Mouse (Mus musculus) spleen, postnatal 36 days (tissue): ENCODE measurements around the gene Nfe2l2.

ENCODE experiments used
- DNase-seq, 2 experiments: peaks; one replicate each; pipeline ENCODE4 v3.0.0; 2022; ENCODE audit warnings: low spot score in 2 of 2, mixed read lengths in 1 of 2

Gene Nfe2l2

GRCm38 (mm10) chr2:75685458-75685861 lies 19.0 kb downstream of the Nfe2l2 start:
- DNase-seq = no peak

DNA sequence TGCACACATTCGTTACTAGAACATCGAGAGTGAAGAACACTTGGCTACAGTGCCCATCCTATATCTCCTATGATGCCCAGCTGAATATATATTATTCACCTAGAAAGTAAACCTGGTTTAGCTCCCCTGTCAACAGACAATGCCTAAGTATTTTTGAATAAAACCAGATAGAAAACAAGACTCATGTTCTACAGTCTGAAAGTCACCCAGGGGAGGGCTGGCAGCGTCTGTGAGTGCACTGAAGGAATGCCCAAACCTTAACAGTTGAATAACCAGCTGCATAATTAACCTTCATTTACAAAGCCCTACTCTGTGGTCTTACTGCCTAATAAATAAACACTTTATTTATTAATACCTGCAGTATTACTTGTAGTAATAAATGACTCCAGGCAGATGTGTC lies 19.9 kb downstream of the Nfe2l2 start:
- no peak for DNase-seq

GRCm38 (mm10) chr2:75682978-75683709 lies 21.3 kb downstream of the Nfe2l2 start:
- DNase-seq = peak; percentile 88 to 91

DNA sequence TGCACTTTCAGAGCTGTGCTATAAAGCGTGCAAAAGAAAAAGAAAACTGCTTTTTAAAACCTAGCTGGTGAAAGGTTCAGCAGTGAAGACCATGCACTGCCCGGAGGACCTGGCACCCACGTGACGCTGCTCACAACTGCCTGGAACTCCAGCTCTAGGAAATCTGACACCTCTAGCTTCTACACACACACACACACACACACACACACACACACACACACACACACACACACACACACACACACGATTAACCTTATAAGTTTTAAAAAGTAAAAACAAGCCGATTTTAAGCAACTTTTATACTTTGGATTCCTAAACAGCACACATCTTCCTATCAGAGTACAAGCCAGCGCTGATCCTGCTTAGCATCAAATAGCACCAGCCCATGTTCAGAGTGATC lies 23.0 kb downstream of the Nfe2l2 start:
- no peak for DNase-seq

DNA sequence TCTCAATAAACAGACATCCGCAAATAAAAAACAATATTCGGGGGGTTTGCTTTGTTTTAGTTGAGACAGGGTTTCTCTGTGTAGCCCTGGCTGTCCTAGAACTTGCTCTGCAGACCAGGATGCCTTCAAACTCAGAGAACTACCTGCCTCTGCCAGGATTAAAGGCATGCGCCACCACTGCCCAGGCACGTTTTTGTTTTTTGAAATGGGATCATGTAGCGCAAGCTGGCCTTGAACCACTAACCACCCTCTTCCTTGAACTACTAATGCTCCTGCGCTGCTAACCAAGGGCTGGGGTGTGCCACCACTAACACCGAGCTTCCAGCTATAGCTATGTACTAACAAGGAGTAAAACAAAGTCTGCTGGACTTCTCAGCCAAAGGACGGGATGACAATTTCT lies 24.5 kb downstream of the Nfe2l2 start:
- DNase-seq = no peak

GRCm38 (mm10) chr2:75676567-75676966 lies 27.9 kb downstream of the Nfe2l2 start:
- DNase-seq = no peak

GRCm38 (mm10) chr2:75672561-75672960 lies 31.9 kb downstream of the Nfe2l2 start:
- no peak for DNase-seq

DNA sequence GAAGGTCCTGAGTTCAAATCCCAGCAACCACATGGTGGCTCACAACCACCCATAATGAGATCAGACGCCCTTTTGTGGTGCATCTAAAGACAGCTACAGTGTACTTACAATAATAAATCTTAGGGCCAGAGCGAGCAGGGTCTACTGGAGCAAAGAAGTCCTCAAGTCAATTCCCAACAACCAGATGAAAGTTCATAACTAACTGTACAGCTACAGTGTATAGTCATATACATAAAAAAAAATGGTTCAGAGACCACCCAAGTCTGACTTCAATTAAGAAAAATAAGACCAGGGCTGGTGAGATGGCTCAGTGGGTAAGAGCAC lies 33.1 kb downstream of the Nfe2l2 start:
- no peak for DNase-seq

DNA sequence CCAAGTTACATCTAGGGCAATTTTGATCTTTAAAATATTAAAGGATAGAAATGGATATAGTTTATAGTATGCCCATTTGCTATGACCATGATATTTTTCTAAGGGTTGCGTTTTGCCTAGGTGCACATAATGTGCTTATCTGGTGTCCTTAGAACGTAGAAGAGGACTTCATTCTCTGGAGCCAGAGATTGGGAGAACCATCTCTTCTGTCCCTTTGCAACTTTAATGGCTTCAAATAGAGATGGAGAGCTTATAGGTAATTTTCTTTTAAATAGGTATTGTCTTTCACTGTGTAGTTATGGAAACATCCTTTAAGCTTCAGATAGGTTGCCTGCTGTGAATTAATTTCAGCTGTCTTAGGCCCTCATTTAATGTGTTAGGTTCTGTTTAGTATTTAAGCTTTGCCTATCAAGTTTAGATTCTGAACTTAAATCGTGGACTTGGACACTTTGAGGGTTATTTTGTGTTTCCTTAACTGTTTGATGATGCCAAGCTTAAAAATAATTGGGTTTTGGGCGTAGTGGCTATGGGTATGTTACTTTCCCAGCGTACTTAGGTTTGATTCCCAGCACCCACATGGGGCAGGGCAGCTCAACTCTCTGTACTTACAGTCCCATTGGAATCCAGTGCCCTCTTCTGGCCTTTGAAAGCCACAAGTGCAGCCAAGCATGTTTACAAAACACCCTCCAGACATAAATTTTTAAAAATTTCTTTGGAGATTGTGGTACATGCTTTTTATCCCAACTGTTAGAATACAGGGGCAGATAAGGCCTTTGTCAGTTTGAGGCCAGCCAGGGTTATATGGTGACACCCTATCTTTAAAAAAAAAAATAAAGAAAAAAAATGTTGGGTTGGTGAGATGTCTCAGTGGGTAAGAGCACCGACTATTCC lies 33.8 kb downstream of the Nfe2l2 start:
- no peak for DNase-seq

GRCm38 (mm10) chr2:75669491-75670445 lies 34.7 kb downstream of the Nfe2l2 start:
- no peak for DNase-seq

DNA sequence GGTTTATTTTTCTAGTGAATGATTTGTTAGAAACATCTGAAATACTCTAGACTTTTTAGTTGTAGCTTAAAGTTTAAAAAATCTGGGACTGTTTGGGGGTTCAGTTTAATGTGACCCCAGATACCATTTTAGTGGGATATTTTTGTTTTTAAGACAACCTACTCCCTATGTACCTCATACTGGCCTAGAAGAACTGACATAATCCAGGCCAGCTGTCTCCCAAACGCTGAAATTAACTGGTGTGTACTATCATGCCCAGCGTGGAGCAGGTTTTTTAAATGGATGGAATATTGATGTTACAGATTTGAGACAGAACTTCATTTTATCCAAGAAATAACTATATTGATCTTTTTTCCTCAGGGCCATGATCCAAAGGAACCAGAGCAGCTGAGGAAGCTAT lies 43.3 kb downstream of the Nfe2l2 start:
- DNase-seq = no peak

DNA sequence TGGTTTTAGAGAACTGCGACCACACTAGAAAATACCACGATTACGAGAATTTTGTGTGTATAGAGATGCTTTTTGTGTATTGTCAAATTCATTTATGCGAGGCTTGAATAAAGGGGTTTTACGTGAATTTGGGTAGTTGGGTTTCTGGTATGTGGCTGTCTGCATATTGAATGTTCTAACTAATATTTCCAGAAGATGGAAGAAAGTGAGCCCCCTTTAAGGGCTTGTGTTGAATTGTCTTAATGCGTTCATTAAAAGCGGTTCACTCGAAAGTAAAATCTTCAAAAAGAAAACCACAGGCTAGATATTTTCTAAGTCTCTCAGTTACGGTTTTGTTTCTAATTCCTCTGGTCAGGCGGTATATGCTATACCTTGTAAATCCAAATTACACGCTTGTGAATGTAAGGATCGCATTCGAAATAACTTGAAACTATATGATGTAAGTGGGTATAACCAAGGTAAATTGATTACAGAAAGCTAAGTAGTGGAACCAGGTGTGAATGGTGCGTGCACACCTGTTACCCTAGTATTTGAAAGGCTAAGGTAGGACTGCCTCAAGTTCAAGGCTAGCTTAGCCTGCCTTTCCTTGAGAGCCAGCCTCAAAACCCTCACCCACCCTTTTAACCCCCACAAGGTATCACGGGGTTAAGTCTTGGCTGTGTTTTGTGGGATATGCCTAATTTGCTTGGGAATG lies 44.0 kb downstream of the Nfe2l2 start:
- no peak for DNase-seq

DNA sequence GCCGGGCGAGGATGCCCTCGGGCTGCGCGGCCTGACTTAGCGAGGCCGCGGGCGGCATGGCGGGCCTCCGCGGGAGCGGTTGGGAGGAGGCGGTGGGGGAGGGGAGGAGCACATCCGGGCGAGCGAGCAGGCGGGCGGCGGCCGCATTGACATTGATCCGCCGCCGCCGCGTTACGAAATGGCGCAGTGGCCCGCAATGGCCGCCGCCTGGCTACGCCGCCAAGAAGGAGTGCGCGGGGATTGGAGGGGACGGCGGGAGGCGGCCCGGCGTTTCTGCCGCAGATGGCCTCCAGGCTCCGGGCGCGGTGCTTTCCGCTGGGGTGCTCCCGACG lies 44.8 kb downstream of the Nfe2l2 start:
- DNase-seq = peak; percentile 88 to 89

- peak; percentile 99 for DNase-seq
Observed at GRCm38 (mm10) chr2:75658727-75659628, 45.5 kb downstream of the Nfe2l2 start, which contains the start of gene Hnrnpa3. Gene Hnrnpa3 (plus strand): TSS chr2:75659261.

DNA sequence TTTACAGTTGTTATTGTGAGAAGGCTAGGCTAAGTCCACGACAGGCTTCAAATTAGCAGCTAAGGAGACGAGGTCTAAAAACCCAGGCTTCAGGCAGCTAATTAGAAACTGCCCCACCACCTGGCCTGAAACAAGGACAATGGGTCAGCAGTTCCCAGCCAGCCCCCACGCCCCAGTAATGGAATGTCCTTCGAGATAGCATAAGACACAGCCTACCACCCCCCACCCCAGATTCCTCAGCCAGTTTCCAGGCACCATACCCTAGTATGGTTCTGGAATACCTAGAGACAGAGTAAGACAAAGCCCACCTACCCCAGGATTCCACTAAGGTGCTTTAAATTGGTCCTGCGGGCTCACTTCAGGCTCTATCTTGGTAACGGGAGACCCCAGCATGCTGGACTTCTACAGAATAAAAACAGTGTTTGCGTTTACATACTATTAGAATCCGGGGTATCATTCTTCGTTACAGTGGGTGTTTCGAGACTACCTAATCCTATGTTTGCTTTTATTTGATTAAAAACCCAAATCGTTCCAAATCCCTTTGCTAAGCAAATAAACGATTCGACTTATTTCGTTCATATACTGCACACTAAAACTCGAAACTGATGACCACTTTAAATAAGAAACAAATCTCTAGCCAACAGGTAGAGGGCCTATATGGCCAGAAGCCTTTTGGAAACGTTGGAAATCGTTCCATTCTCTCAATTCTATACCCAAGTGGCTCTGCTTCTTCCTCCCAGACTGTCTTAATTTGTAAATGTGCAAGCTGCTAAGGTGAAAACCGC lies 46.3 kb downstream of the Nfe2l2 start:
- no peak for DNase-seq

GRCm38 (mm10) chr2:75656924-75657323 lies 47.5 kb downstream of the Nfe2l2 start:
- DNase-seq = no peak

DNA sequence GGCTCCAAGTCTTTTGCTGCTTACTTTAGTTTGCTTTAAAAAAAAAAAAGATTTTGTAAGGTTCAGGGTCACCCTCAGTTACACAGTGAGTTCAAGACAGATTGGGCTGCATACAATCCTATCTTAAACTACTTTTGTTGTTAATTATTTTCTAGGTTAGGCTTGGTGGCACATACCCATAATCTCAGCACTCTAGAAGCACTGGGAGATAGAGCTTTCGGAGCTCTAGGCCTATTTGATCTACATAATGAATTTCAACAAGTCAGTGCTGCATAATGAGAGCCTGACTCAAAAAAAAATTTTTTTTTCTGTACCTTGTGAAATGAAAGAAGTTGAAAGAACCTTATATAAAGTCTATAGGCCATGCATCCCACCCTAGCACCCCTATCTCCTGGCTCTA lies 49.8 kb downstream of the Nfe2l2 start:
- no peak for DNase-seq

DNA sequence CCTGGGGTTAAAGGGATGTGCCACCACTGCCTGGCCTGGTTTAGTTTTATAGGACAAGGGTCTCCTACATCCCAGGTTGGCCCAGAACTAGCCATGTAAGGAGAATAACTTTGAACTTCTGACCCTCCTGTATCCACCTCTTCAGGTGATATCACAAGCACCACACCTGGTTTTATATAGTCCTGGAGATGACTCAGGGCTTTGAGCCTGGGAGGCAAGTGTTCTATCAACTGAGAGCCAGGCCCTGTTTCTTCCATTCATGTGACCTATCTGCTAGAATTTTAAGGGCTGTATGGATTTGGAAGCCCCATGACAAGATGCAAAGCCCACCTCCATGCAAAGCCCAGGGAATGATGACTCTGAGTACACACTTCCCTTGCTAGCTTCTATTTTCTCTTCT lies 51.3 kb downstream of the Nfe2l2 start:
- no peak for DNase-seq

DNA sequence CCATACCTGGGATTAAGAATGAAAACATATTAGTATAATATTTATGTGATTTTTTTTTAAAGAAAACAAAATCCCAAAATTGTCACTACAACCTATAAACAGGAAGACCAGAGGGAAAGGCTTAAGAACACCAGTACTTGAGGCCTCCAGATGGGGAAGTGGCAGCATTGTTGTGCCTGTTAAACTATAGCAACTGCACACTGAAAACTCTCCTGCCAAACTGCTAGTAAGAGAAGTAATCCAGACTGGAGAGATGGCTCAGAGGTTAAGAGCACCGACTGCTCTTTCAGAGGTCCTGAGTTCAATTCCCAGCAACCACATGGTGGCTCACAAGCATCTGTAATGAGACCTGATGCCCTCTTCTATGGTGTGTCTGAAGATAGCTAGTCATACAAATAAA lies 54.0 kb downstream of the Nfe2l2 start:
- DNase-seq = no peak

- DNase-seq = no peak
Observed at GRCm38 (mm10) chr2:75645251-75645650, 59.2 kb downstream of the Nfe2l2 start.
